Mouse (Mus musculus): ENCODE results near the gene Slc47a1. TPM values are rescaled to one million over a fixed set of nuclear protein-coding genes. Genes with fewer than 3 reads are reported as not detected.

Slc47a1 gene
- total RNA-seq, 1 experiment from 2014 or later, result not detected

GRCm38 (mm10) chr11:61297326-61297725 is 80.8 kb downstream of the Slc47a1 start:
- ATAC-seq (replicated peaks in 1 of 2; ENCODE audit: insufficient read depth in 1 of 2, low FRiP score in 2 of 2, low TSS enrichment in 1 of 2, low read depth in 1 of 2, poor library complexity in 2 of 2, severe bottlenecking in 2 of 2), result no peak

DNA sequence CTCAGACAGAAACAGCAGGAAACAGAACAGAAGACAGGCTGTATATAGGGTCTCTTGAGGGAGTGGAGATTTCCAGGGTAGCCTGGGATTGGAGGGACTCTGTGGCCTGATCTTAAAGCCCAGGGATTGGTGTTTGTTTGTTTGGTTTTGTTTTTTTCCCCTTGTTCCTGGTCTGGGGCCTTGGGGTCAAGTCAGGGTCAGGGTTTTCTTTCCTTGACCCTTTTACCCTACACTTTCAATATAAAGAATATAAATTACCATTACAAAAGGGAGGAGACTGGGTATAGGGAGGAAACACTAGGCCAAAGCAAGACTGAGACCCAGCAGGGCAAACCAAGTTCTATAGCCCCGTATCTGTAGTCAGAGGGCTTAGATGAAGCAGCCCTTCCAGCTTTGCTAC is 81.6 kb downstream of the Slc47a1 start:
- no peak for ATAC-seq (replicated peaks in 1 of 2; ENCODE audit: insufficient read depth in 1 of 2, low FRiP score in 2 of 2, low TSS enrichment in 1 of 2, low read depth in 1 of 2, poor library complexity in 2 of 2, severe bottlenecking in 2 of 2)

DNA sequence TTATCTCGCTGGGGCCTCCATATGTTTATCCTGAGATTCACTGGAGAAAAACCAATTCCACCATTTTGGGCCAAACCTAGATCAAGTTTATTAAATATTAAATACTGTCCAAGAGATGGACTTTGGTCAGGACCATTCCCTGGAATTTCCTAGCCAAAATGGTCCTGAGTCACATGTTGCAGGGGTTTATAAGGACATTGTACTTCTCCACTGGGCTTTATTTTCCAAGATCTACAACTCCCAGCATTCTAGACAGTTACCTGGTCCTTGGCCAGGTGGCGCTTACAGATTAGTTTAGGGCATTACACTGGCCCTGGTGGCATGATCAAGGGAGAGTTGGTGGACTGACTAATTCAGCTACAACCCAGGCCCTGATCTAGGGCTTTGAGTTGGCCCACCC is 82.6 kb downstream of the Slc47a1 start:
- ATAC-seq (replicated peaks in 1 of 2; ENCODE audit: insufficient read depth in 1 of 2, low FRiP score in 2 of 2, low TSS enrichment in 1 of 2, low read depth in 1 of 2, poor library complexity in 2 of 2, severe bottlenecking in 2 of 2), result no peak

GRCm38 (mm10) chr11:61294431-61294830 is 83.7 kb downstream of the Slc47a1 start:
- ATAC-seq (replicated peaks in 1 of 2; ENCODE audit: insufficient read depth in 1 of 2, low FRiP score in 2 of 2, low TSS enrichment in 1 of 2, low read depth in 1 of 2, poor library complexity in 2 of 2, severe bottlenecking in 2 of 2), result no peak

Other genes starting within 250 kb of the Slc47a1 start
- gene Usp22, start 203.3 kb downstream of the Slc47a1 start, total RNA-seq (2017), result 97.9 and 121 TPM in 2 replicates
- not detected in 2 replicates for gene Aldh3a1, start 170.8 kb downstream of the Slc47a1 start, total RNA-seq (2017)
- gene Aldh3a2, start 110.9 kb downstream of the Slc47a1 start, total RNA-seq (2017), result 34.1 and 42.3 TPM in 2 replicates
- not detected in 2 replicates for gene Slc47a2, start 35.5 kb downstream of the Slc47a1 start, total RNA-seq (2017)
- gene Rnf112, start 75.8 kb upstream of the Slc47a1 start, total RNA-seq (2017), result not detected in 2 replicates
- not detected in 2 replicates for gene Mfap4, start 107.1 kb upstream of the Slc47a1 start, total RNA-seq (2017)
- 4.2 TPM in 2 replicates for gene Mapk7, start 116.1 kb upstream of the Slc47a1 start, total RNA-seq (2017)
- gene B9d1, start 126.8 kb upstream of the Slc47a1 start, total RNA-seq (2017), result 1.6 and 4.4 TPM in 2 replicates
- gene Epn2, start 201.3 kb upstream of the Slc47a1 start, total RNA-seq (2017), result 1.7 TPM in 1 of 2 replicates, not detected in the other